Mouse (Mus musculus) neural tube, embryonic 15.5 days (tissue): Measurements from ENCODE around the gene Pan3. TPM values are rescaled to one million over a fixed set of nuclear protein-coding genes. Genes with fewer than 3 reads are reported as not detected.

Experiments used
- ATAC-seq: fragments of 200-750 bp; cut with Nextera tagmentation; 2 replicates; pipeline ENCODE4 v1.8.0; 2017; ENCODE audit warnings: mild to moderate bottlenecking, moderate TSS enrichment, moderate library complexity; ENCODE audit not compliant: low FRiP score
- H3K27ac ChIP-seq: fragments of 300-500 bp; sonication (generic); replicated peaks from 2 replicates; pipeline ENCODE4 v1.5.1; 2015; ENCODE audit warnings: mild to moderate bottlenecking, inconsistent platforms
- H3K27me3 ChIP-seq: fragments of 300-500 bp; sonication (generic); replicated peaks from 2 replicates; pipeline ENCODE4 v1.6.1; 2015; ENCODE audit warnings: inconsistent platforms
- H3K36me3 ChIP-seq: fragments of 300-500 bp; sonication (generic); 2 replicates; pipeline ENCODE4 v1.6.1; 2015; ENCODE audit warnings: inconsistent platforms
- H3K4me1 ChIP-seq: fragments of 300-500 bp; sonication (generic); 2 replicates; pipeline ENCODE4 v1.6.1; 2015; ENCODE audit warnings: inconsistent platforms
- H3K4me2 ChIP-seq: fragments of 300-500 bp; sonication (generic); 2 replicates; pipeline ENCODE4 v1.6.1; 2015; ENCODE audit warnings: inconsistent platforms, mild to moderate bottlenecking, moderate library complexity
- H3K4me3 ChIP-seq: fragments of 300-500 bp; sonication (generic); replicated peaks from 2 replicates; pipeline ENCODE4 v1.5.1; 2015; ENCODE audit warnings: mild to moderate bottlenecking, inconsistent platforms
- H3K9ac ChIP-seq: fragments of 300-500 bp; sonication (generic); replicated peaks from 2 replicates; pipeline ENCODE4 v1.6.1; 2015; ENCODE audit warnings: mild to moderate bottlenecking, inconsistent platforms
- H3K9me3 ChIP-seq: fragments of 300-500 bp; sonication (generic); replicated peaks from 2 replicates; pipeline ENCODE4 v1.6.1; 2016; ENCODE audit warnings: inconsistent platforms
- WGBS: fragments of 180-500 bp; shearing (Covaris S2); methylation state at CpG from one replicate; pipeline ENCODE4 v1.1.7; 2015; ENCODE audit warnings: mixed read lengths; 5-methylcytosine and 5-hydroxymethylcytosine counted together
- polyA plus RNA-seq: library from polyadenylated mRNA; unstranded; fragments of >200 nt; fragmentation: Nextera tagmentation; extraction: Ambion mirVana; gene quantifications from 2 replicates; pipeline ENCODE4 v1.2.1, GENCODE M21; 2015

Gene Pan3
- polyA plus RNA-seq, 1 experiment from 2014 or later: 61.5 TPM

DNA sequence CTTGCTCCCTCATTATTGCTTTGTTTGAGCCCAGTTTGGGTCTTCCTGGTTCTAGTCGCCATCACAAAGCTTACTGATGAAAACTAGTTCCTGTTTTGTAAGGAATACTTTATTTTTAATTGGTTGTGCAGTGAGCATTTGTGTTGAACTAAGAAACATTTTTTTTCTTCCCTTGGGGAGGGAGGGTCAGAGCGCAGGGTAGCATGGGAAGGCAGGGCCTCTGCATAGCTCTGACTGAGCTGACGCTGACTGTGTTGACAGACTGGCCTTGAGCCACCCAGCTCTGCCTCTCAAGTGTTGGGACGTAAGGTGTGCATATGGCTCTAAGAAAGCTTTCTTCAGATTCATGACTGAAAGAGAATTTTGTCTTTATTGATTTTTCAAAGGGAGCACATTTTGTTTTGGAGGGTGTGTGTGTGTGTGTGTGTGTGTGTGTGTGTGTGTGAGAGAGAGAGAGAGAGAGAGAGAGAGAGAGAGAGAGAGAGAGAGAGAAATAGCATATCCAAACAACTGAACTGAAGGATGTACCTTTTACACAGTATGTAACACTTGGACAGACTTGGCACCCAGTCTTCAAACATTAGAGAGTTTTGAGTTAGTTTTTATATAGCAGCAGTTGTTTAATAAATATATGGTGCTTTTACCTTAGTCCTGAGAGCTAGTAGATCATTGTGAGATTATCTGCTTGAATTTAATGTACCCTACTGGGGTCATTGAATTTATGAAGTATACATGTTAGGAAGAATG, 30.0 kb downstream of the Pan3 start:
- Histone ChIP-seq H3K9ac (no peak overlapping the region), H3K4me1 (no peaks in the 10 kb centered on the region), H3K36me3 (peaks cover 4% of the 10 kb centered on the region), H3K27ac (no peak overlapping the region), H3K4me3 (no peak overlapping the region), H3K27me3 (no peaks in the 10 kb centered on the region), H3K9me3 (no peaks in the 10 kb centered on the region), H3K4me2 (no peak overlapping the region)
- 75% methylated on average over 4 of the region's 4 CpGs for WGBS
- no peak for ATAC-seq

DNA sequence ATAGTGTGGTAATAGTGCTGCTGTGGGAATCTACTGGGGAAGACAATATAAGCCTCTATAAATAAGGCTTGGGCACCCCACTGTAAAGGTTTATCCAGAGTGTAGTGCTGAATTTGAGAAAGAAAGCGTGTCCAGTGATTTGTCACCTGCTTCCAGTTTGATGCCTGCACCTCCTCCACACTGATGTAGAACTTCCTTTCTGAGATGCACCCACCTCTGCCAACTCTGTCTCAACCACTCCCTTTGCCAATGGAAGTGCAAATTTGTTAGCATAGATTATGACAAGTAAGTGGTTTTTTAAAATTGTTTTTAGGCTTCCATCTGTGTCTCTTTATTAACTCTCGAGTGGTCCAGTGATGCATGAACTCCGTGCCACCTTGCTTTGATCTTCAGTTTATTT, 33.3 kb downstream of the Pan3 start:
- 77% methylated on average over 3 of the region's 3 CpGs for WGBS
- no peak overlapping the region for H3K4me3 ChIP-seq
- no peak overlapping the region for H3K9ac ChIP-seq
- no peak for ATAC-seq
- no peaks in the 10 kb centered on the region for H3K4me1 ChIP-seq
- H3K27ac ChIP-seq: no peak overlapping the region
- H3K9me3 ChIP-seq: no peaks in the 10 kb centered on the region
- H3K4me2 ChIP-seq: no peak overlapping the region
- no peaks in the 10 kb centered on the region for H3K36me3 ChIP-seq
- H3K27me3 ChIP-seq: no peaks in the 10 kb centered on the region

DNA sequence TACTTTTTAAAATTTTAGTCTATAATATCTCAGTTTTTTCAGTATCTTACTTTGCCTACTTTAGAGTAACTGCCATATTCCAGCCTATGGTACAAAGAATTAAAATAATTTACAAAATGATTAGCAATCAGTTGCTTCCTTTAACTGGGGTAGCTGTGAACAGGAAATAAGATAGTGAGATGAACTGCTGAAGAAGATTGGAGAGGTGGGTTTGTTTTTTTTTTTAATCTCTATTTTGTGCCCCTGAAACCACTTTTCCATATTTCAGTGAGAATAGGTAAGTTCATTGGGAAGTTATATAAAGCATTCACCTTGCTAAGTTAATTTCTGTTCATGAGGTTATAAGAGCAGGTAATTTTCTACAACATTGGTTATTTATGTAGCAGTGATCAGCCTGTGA, 36.4 kb downstream of the Pan3 start:
- ATAC-seq: no peak
- Histone ChIP-seq H3K9ac (no peak overlapping the region), H3K9me3 (no peaks in the 10 kb centered on the region), H3K36me3 (no peaks in the 10 kb centered on the region), H3K4me2 (no peak overlapping the region), H3K4me1 (no peaks in the 10 kb centered on the region), H3K27me3 (no peaks in the 10 kb centered on the region), H3K4me3 (no peak overlapping the region), H3K27ac (no peak overlapping the region)

DNA sequence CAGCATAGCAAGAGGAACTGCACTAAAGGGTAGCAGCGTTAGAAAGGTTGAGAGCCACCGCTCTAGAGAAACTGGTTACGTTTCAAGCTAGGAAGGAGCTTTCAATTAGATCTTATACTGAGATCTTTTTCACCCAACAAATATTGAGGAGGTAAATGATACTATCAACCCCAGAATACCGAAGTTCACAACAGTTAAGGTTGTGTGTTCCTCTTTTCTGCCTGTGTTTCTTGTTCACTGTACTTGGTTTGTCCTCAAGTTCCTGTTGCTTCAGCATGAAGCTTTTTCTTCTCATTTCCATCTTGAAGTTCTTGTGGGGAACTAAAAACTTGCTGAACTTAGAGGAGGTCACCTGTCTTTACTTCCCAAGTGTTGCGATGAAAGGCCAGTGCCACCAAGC, 41.2 kb downstream of the Pan3 start:
- Histone ChIP-seq H3K9me3 (no peaks in the 10 kb centered on the region), H3K4me1 (0 out of 2 replicates have a peak, but pooled peaks cover 2% of the 10 kb centered on the region), H3K9ac (no peak overlapping the region), H3K36me3 (no peaks in the 10 kb centered on the region), H3K27me3 (no peaks in the 10 kb centered on the region), H3K4me2 (no peak overlapping the region), H3K27ac (no peak overlapping the region), H3K4me3 (no peak overlapping the region)
- 97% methylated on average over 5 of the region's 5 CpGs for WGBS
- no peak for ATAC-seq

DNA sequence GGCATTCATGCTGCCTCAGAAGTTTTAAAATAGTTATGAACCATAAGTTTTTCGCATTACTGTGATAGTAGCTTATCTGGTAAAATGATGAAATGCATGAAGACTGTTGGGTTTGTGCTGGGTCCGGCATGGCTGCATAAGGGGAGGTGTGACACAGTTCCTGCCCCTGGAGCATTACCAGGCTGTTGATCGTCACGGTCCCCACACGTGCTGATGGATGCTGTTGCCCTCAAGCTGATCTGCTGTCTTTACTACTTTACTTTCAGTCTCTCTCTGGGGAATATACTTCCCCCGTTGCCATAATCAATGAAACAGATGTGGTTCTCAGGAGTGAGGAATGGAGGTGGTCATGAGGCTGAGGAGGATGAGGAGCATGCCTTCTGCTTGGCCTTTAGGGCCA, 43.1 kb downstream of the Pan3 start:
- H3K9me3 ChIP-seq: no peaks in the 10 kb centered on the region
- no peak overlapping the region for H3K4me3 ChIP-seq
- 70% methylated on average over 6 of the region's 6 CpGs for WGBS
- ATAC-seq: no peak
- H3K27me3 ChIP-seq: no peaks in the 10 kb centered on the region
- no peaks in the 10 kb centered on the region for H3K36me3 ChIP-seq
- 0 out of 2 replicates have a peak, but pooled peaks cover 2% of the 10 kb centered on the region for H3K4me1 ChIP-seq
- no peak overlapping the region for H3K4me2 ChIP-seq
- no peak overlapping the region for H3K27ac ChIP-seq
- H3K9ac ChIP-seq: no peak overlapping the region

DNA sequence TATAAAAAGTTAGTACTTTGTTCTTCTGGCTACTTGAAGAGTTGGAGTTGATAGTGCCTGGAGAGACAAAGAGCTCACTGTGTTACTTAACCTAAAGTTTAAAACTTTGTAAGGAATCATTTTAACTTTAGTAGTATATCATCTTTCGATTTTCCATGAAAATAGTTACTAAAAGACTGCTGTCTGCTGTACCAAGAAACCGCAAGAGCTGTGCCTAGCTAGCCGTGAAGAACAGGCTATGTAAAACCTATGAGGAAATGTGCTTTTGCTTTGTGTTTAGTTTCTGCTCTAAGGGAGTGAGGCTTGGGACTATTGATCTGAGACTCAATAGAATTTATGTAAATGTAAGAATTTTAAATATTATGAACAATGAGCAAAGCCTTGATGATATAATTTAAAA, 43.9 kb downstream of the Pan3 start:
- no peaks in the 10 kb centered on the region for H3K27me3 ChIP-seq
- H3K4me2 ChIP-seq: no peak overlapping the region
- H3K9ac ChIP-seq: no peak overlapping the region
- 0 out of 2 replicates have a peak, but pooled peaks cover 2% of the 10 kb centered on the region for H3K4me1 ChIP-seq
- H3K9me3 ChIP-seq: no peaks in the 10 kb centered on the region
- H3K36me3 ChIP-seq: no peaks in the 10 kb centered on the region
- H3K4me3 ChIP-seq: no peak overlapping the region
- WGBS: 85% methylated on average over 3 of the region's 3 CpGs
- ATAC-seq: no peak
- no peak overlapping the region for H3K27ac ChIP-seq

DNA sequence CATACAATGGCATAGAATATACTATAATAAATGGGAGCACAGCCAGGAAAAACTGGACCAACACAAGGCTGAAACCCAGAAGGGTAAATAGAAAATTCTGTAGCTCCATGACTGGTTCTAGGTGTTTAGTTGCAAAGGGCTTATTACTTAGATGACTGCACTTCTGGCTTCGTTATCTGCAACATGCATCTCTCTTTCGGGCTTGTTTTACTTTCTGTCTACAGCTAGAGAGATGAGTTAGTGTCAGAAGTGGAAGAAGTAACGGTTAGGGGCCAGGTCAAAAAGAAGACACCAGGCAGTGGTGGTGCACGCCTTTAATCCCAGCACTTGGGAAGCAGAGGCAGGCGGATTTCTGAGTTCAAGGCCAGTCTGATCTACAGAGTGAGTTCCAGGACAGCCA, 46.1 kb downstream of the Pan3 start:
- H3K4me2 ChIP-seq: no peak overlapping the region
- no peaks in the 10 kb centered on the region for H3K27me3 ChIP-seq
- ATAC-seq: no peak

DNA sequence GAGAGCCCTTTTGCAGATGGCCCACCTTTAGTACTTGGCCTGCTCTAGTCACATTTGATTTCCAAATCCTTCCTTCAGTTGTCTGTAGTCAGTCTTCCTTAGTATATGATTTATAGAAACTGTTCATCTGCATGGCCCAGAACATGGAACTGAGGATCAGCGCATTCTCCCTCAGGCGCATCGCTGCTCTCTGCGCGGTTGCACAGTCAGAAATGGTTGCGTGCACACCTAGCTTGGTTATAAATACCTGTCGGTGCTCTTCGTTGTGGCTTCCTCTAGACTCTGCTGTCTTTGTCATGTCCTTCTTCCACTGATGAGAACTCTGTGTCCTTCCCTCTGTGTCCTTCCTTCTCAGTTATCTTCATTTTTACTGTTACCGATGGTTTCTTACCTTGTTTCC, 47.1 kb downstream of the Pan3 start:
- Histone ChIP-seq H3K4me2 (no peak overlapping the region), H3K27ac (no peak overlapping the region), H3K4me3 (no peak overlapping the region), H3K9me3 (no peaks in the 10 kb centered on the region), H3K27me3 (no peaks in the 10 kb centered on the region), H3K4me1 (0 out of 2 replicates have a peak, but pooled peaks cover 2% of the 10 kb centered on the region), H3K36me3 (no peaks in the 10 kb centered on the region), H3K9ac (no peak overlapping the region)
- 96% methylated on average over 9 of the region's 9 CpGs for WGBS
- ATAC-seq: no peak

More for the DNA sequence above, 46.1 kb downstream of the Pan3 start:
- Histone ChIP-seq H3K9me3 (no peaks in the 10 kb centered on the region), H3K4me1 (0 out of 2 replicates have a peak, but pooled peaks cover 2% of the 10 kb centered on the region), H3K9ac (no peak overlapping the region), H3K4me3 (no peak overlapping the region), H3K27ac (no peak overlapping the region), H3K36me3 (no peaks in the 10 kb centered on the region)
- WGBS: 94% methylated on average over 5 of the region's 5 CpGs

DNA sequence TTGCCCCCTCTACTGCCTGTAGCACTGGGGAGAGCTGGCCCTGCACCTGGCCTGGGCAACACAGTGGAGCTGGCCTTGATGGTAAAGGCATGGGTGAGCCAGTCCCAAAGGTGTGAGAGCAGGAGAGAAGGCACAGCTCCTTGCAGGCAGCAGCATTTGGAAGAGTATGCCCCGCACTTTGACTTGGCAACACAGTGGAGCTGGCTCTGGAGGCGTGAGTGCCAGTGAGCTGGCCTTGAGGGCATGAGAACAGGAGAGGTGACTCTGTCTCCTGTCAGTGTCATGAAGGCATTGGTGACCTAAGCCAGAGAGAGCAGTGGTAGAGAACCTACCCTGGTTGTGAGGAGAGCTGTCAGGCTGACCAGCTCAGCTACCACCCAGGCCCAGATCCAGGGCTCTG, 49.4 kb downstream of the Pan3 start:
- Histone ChIP-seq H3K36me3 (no peaks in the 10 kb centered on the region), H3K9me3 (no peaks in the 10 kb centered on the region), H3K4me2 (no peak overlapping the region), H3K4me1 (no peaks in the 10 kb centered on the region), H3K4me3 (no peak overlapping the region), H3K27ac (no peak overlapping the region), H3K9ac (no peak overlapping the region), H3K27me3 (no peaks in the 10 kb centered on the region)
- ATAC-seq: no peak
- WGBS: 95% methylated on average over 2 of the region's 2 CpGs

DNA sequence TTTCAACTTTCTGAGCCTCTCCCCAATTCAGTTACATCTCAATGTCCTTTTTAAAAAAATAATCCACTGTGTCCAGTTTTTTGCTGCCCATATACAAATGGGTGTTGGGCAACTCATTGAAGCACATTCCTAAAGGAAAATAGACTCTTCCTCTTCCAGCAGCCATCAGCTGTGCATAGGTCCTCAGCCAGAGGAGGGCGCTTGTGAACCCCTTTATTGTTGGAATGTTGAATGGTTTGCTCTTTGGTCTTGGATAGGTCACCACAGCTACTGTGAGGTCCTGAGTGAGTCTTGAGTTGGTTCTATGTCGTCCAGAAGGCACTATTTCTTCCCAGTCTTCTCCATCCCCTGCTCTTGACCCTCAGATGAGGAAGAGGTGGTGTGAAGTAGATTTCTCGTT, 54.2 kb downstream of the Pan3 start:
- Histone ChIP-seq H3K9me3 (no peaks in the 10 kb centered on the region), H3K4me3 (no peak overlapping the region), H3K36me3 (no peaks in the 10 kb centered on the region), H3K4me1 (peaks cover 4% of the 10 kb centered on the region; the same call in 1 of the 2 replicates), H3K9ac (no peak overlapping the region), H3K4me2 (no peak overlapping the region), H3K27me3 (no peaks in the 10 kb centered on the region), H3K27ac (no peak overlapping the region)
- no peak for ATAC-seq
- WGBS: 79% methylated on average over 3 of the region's 3 CpGs

DNA sequence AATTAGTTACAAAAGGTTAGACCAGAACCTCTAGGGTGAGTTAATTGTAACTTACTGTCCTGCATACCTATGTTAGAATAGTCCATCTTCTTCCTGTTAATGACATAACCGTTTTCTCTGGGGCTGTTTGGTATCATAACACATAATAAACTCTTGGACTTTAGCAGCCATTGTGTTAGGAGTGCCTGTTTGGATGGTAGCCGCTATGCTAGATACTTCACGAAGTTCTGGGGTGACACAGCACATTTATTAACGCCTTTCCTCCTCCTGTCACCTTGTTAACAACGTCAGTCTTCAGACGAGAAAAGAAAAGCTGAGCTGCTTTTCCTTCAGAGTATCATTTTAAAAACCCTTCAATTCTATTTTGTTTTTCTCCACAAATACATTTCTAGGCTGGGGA, 59.3 kb downstream of the Pan3 start:
- Histone ChIP-seq H3K4me1 (peaks cover 4% of the 10 kb centered on the region; the same call in 1 of the 2 replicates), H3K9ac (no peak overlapping the region), H3K4me2 (no peak overlapping the region), H3K9me3 (no peaks in the 10 kb centered on the region), H3K27ac (no peak overlapping the region), H3K4me3 (no peak overlapping the region), H3K27me3 (no peaks in the 10 kb centered on the region), H3K36me3 (no peaks in the 10 kb centered on the region)
- 82% methylated on average over 6 of the region's 6 CpGs for WGBS
- ATAC-seq: no peak

DNA sequence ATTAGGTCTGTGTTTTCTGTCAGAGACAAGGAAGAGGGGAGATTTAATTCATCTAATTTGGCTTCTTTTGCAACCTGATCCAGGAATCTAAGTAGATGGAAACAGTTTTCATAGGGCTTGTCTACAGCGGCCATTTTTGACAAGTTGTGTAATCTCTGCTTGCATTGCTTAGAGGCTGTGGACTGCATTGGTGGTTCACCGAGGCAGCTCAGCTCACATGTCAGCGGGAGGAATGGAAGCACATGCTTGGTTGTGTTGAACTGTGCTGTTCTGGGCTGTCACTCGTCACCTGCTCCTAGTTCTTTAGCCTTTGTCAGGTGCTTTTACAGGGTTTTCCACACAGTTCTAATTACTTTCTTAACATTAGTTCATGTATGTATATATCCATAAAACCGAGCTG, 60.9 kb downstream of the Pan3 start:
- no peak overlapping the region for H3K9ac ChIP-seq
- no peak overlapping the region for H3K27ac ChIP-seq
- H3K36me3 ChIP-seq: no peaks in the 10 kb centered on the region
- H3K4me3 ChIP-seq: no peak overlapping the region
- H3K27me3 ChIP-seq: no peaks in the 10 kb centered on the region
- H3K4me1 ChIP-seq: no peaks in the 10 kb centered on the region
- H3K4me2 ChIP-seq: no peak overlapping the region
- WGBS: 91% methylated on average over 5 of the region's 5 CpGs
- no peak for ATAC-seq
- H3K9me3 ChIP-seq: no peaks in the 10 kb centered on the region
